Mouse (Mus musculus) myocyte (in vitro differentiated cells): ENCODE results near the gene Icam2.

Experiments
- CEBPB ChIP-seq: IDR thresholded peaks from 2 replicates; pipeline ENCODE4 v1.6.1; 2011; ENCODE audit warnings: mild to moderate bottlenecking, moderate library complexity; ENCODE audit not compliant: poor library complexity, insufficient read depth, severe bottlenecking
- E2F4 ChIP-seq: IDR thresholded peaks from one replicate; pipeline ENCODE4 v1.6.1; 2011; ENCODE audit warnings: mild to moderate bottlenecking, control low read depth, moderate library complexity; ENCODE audit not compliant: insufficient read depth
- MAX ChIP-seq: IDR thresholded peaks from one replicate; pipeline ENCODE4 v1.6.1; 2011; ENCODE audit warnings: low read depth, mild to moderate bottlenecking, control low read depth
- MYOD1 ChIP-seq, 3 experiments: IDR thresholded peaks; one replicate each; pipeline ENCODE4 v1.6.1; 2011; ENCODE audit warnings: control low read depth in 2 of 3, low read depth in 2 of 3, mild to moderate bottlenecking in 2 of 3, moderate library complexity in 1 of 3; ENCODE audit not compliant: insufficient read length in 2 of 3, control insufficient read depth in 1 of 3
- MYOG ChIP-seq, 3 experiments: IDR thresholded peaks; one replicate each; pipeline ENCODE4 v1.6.1; 2011; ENCODE audit warnings: control low read depth in 2 of 3, low read depth in 2 of 3, mild to moderate bottlenecking in 2 of 3; ENCODE audit not compliant: insufficient read length in 2 of 3, control insufficient read depth in 1 of 3, insufficient read depth in 1 of 3
- POLR2A ChIP-seq: IDR thresholded peaks from one replicate; pipeline ENCODE4 v1.6.1; 2011; ENCODE audit warnings: low read depth, mild to moderate bottlenecking, control low read depth, moderate library complexity; ENCODE audit not compliant: insufficient read length
- POLR2AphosphoS2 ChIP-seq: IDR thresholded peaks from one replicate; pipeline ENCODE4 v1.6.1; 2011; ENCODE audit warnings: low read depth, control low read depth; ENCODE audit not compliant: insufficient read length
- SRF ChIP-seq: IDR thresholded peaks from one replicate; pipeline ENCODE4 v1.6.1; 2011; ENCODE audit warnings: low read depth; ENCODE audit not compliant: control insufficient read depth, insufficient read length
- TCF12 ChIP-seq: IDR thresholded peaks from one replicate; pipeline ENCODE4 v1.6.1; 2011; ENCODE audit warnings: mild to moderate bottlenecking, control low read depth; ENCODE audit not compliant: poor library complexity, insufficient read depth, severe bottlenecking
- TCF3 ChIP-seq: IDR thresholded peaks from one replicate; pipeline ENCODE4 v1.6.1; 2011; ENCODE audit warnings: low read depth, control low read depth; ENCODE audit not compliant: insufficient read length
- USF1 ChIP-seq: IDR thresholded peaks from one replicate; pipeline ENCODE4 v1.6.1; 2011; ENCODE audit warnings: low read depth, mild to moderate bottlenecking, control low read depth, moderate library complexity

- TF ChIP-seq USF1 (no peak), POLR2AphosphoS2 (no peak), POLR2A (no peak), MYOD1 (IDR thresholded peaks at IDR 0.05; ENCODE audit: control insufficient read depth in 1 of 3, insufficient read length in 2 of 3, low read depth in 2 of 3) (no peak), MAX (no peak), TCF12 (no peak), TCF3 (no peak), MYOG (IDR thresholded peaks at IDR 0.05; ENCODE audit: control insufficient read depth in 1 of 3, insufficient read depth in 1 of 3, insufficient read length in 2 of 3, low read depth in 2 of 3) (no peak), E2F4 (no peak), CEBPB (no peak), SRF (no peak)
Measured at GRCm38 (mm10) chr11:106426447-106426846, 38.6 kb upstream of the Icam2 start.
